Mouse (Mus musculus): ENCODE measurements around the gene Tas2r124.

The Tas2r124 gene

DNA sequence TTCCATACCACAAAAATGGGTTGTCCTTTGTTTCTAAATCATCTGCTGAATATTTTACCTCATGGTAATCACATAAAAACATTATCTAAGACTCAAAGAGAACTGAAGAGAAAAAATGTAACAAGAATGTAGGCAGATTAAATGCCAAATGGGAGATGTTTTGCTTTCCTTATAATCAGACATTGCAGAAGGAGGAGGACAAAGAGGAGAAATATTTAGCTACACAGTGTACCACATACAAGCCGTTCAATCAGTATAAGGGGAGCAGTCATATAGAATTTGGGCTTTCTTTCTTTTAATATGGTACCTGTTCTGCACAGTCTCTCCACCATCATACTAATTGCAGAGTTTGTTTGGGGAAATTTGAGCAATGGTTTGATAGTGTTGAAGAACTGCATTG lies at the start of gene Tas2r124:
TSS of gene Tas2r124 (plus strand) at position 301 of the 400 bp plus-strand sequence.
- no peak for DNase-seq (ENCODE audit: low spot score)

- DNase-seq (ENCODE audit: low spot score): no peak
Observed at GRCm38 (mm10) chr6:132711828-132712227, 42.7 kb upstream of the Tas2r124 start, which contains the start of gene Tas2r122. Gene Tas2r122 (minus strand): TSS chr6:132711928.

- DNase-seq (ENCODE audit: low spot score): no peak
Observed at GRCm38 (mm10) chr6:132737935-132738334, 16.6 kb upstream of the Tas2r124 start, which contains the start of gene Tas2r115. Gene Tas2r115 (minus strand): TSS chr6:132738035.

- peak; percentile 1 for DNase-seq (ENCODE audit: low spot score)
Observed at GRCm38 (mm10) chr6:132750206-132750605, 4.3 kb upstream of the Tas2r124 start.

- DNase-seq (ENCODE audit: low spot score): no peak
Observed at GRCm38 (mm10) chr6:132761831-132762230, 7.3 kb downstream of the Tas2r124 start, which contains the start of gene Tas2r102. Gene Tas2r102 (plus strand): TSS chr6:132762131.

DNA sequence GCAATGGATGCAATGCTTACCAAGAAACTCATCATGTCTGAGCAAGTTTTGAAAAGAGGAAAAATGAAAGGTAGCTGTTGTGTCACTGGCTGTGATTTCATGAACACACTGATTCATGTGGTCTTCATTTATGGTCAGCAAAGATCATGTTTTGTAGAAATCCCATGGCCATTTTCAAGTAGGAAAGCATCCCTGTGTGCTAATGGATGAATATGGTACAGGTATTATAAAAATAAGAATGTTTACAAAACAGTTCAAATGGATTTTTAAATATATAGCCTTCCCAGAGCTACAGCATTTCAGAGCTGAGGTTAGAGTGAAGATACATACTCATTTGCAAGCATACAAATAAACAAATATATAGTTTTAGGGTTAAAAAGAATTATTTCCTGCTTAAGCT lies 23.5 kb downstream of the Tas2r124 start, which contains the start of gene Tas2r136:
TSS of gene Tas2r136 (minus strand) at position 101 of the 400 bp plus-strand sequence.
- no peak for DNase-seq (ENCODE audit: low spot score)

DNA sequence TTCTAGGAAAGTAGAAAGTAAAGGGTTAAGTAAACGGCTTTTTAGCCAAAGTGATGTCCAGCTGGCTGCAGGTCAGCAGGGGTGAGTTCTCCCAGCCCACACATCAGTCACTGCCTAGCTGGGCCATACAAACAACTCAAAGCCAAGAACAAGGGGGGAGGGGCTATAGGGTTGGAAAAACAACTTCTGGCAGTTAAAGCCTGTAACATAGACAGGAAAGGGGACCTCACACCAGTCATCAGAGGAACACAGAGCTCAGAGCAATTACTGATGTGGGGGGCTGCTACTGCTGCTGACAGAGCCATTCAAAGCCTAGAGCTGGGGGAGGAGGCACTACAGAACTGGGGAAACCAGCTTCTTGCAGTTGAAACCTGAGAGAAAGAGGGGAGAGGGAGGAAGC lies 40.9 kb downstream of the Tas2r124 start:
- DNase-seq (ENCODE audit: low spot score): no peak

- no peak for DNase-seq (ENCODE audit: low spot score)
Observed at GRCm38 (mm10) chr6:132802518-132802917, 48.0 kb downstream of the Tas2r124 start, which contains the start of gene Tas2r117. Gene Tas2r117 (plus strand): TSS chr6:132802818.
